Mouse (Mus musculus): ENCODE measurements at regions not wholly inside any gene's neighbourhood (a gene's known extent, or its start where the extent isn't known, plus 50 kb on each side); places are given as distances from the start of the nearest gene placed in this dataset.

DNA sequence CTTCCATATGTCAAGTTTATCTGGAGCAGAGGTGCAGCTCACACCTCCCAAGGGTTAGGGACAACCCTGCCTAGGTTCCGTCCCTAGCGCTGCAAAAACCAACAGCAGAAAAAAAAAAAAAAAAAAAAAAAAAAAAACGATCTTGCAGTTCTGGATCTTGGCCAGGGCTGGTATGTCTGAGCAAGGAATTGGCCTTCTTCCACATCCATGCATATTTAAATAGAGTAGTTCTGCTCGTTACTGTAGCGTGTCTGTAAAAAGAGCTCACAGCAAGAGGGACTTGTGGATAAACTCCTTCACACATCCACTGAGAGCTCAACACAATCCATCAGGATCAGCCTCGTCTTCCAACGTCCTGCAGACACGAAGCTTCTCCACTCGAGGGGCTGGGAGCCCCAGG, 639.4 kb upstream of the Adam5 start:
- TF ChIP-seq CTCF (IDR thresholded peaks at IDR 0.05; ENCODE audit: low read depth) = no peak
- TF ChIP-seq EP300 (optimal IDR thresholded peaks at IDR 0.05) = no peak

Measured in stomach, postnatal 0 days (tissue).